Mouse (Mus musculus): ENCODE measurements around the gene Stoml1.

GRCm38 (mm10) chr9:58289090-58289489 is 36.1 kb downstream of the Stoml1 start:
- TF ChIP-seq CTCF (IDR thresholded peaks at IDR 0.05; ENCODE audit: insufficient read depth, low read length) (no peak), POLR2A (IDR thresholded peaks at IDR 0.05; ENCODE audit: borderline replicate concordance, extremely low read depth, low read depth, low read length) (no peak)

Data from lung, adult 2 months (tissue).